Mouse (Mus musculus): ENCODE measurements around the gene Mfrp.

Gene Mfrp

DNA sequence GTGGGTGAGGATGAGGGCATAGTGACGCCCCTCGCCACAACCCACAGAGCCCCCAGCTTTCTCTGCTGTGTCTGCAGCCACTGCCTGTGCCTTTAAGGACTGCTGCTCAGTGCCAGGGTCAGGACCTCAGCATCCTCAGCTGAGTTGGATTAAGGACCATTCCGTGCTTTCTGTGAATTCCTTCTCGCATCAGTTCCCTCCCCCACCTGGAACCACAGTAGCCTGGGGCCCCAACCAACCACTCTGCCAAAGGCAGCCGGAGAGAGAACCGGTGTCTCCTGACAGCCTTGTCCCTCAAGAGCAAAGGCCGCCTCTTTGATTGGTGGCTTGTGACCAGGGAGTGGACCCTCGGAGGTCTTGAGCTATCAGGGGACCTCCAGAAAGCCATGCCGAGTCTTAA lies at the start of gene Mfrp:
Gene Mfrp, plus strand, starts transcription at position 240 of the 400 bp plus-strand sequence.
- DNase-seq, result no peak

DNA sequence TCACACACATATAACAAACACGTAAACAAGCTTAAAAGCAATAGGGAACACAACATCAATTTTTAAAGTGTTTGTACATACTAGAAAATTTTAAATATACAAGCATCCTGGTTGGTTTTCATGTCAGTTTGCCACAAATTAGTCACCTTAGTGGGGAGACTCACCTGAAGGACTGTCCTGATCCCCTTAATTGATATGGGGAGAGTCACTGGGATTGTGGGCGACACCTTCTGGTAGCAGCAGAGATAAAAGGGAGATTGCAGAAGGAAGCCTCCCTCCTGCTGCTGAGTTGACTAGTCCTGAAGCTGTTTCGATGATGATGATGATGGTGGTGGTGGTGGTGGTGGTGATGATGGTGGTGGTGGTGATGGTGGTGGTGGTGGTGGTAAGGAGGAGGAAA lies 48.7 kb upstream of the Mfrp start:
- DNase-seq, result no peak

DNA sequence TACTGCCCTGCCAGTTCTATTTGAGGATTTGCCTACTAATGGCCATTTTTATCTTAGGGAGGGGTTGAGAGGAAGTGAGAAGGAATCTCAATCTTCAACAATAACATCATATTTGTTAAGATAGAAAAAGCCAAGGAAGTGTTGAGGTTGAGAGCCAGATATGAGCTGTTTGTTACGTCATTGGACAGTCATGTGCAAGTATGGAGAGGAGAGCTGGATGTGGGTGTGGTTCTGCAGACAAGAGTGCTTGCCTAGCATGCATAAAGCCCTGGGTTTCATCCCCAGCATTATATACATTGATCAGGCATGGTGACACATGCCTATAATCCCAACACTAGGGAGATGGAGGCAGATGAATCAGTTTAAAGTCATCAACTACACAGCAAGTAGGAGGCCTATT lies 47.6 kb upstream of the Mfrp start:
- DNase-seq, result no peak

DNA sequence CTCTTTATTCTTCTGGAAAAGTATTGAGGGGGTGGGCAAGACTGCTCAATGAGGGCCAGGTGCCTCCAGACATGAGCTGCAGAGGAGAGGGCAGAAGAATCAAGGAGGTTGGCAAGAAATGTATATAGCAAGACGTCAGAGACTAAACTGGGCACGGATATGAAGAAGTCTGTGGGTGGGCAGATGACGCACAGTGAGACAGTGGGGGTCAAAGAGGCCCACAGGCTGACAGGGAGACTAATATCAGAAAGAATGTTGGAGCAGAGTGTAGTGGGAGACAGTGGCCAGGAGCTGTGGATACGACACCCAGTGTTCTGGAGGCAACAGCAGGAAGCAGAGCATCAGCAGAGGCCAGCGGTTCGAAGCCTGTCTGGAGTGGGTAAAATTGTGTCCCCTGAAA lies 42.9 kb upstream of the Mfrp start:
- no peak for DNase-seq

DNA sequence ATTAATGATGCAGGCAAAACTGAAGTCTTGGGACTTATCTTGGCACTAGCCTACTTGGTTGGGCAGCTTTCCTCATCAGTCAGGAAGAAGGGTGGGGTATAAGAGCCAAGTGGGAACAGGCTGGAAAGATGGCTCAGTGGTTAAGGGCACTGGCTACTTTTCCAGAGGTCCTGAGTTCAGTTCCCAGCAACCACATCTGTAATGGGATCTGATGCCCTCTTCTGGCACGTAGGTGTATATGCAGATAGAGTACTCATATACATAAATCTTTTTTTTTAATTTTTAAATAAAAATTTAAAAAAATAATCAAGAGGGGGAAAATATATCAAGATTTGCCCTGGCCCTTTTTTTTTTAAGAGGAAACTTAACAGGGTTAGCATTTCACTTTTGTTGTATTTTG lies 36.4 kb upstream of the Mfrp start:
- DNase-seq, result no peak

DNA sequence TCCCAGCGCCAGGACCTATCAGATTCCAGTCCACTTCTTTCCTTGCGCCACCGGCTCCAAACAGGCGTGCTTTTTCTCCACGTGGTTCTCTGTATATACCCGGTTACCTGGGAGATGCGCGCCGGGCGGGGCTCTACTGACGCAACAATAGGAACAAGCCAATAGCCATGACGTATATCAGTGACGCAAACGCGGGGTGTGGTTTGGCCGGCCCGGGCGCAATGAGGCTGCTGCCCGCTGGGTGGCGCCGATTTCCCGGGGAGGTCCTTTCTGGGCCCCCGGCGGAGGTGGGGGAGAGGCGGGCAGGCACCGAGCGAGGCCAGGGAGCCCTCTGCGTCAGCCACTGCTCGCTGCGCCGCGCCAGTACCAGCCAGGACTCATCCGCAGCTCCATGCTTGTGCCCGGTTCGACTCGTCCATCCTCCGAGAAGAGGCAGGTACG lies 34.7 kb upstream of the Mfrp start, which contains the start of gene Usp2:
Gene Usp2, plus strand, starts transcription at position 237 of the 441 bp plus-strand sequence.
- DNase-seq, result peak; percentile 99 to 100

DNA sequence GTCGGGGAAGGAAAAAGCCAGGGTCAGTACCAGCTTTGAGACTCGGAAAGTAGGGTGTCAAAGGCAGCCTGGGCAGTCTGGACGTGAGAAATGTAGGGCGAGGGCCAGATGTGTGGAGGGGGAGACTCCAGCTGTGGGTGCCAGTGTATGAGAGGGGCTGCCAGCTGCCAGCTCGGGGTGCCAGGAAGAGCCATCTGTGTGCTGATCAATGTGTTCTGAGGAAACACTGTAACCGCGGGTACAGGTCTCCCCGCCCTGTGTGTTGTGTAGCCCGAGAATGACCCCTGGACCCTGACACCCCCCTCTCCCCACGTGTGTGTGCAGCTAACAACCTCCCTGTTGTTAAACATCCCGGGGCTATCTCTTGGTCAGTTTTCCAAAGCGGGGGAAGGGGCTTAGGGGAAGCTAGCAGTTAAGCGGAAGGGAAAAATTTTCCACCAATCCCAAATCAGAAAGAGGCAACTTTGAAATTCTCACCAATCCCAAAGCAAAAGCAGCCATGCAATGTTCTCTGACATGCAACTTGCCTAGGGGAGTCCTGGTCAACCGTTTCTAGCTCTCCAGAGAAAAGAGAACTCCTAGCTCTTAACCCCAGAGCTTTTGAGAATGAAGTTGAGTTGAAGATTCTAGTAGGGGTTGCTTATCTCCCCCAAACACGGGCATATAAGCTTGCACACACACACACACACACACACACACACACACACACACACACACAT lies 34.1 kb upstream of the Mfrp start:
- no peak for DNase-seq

DNA sequence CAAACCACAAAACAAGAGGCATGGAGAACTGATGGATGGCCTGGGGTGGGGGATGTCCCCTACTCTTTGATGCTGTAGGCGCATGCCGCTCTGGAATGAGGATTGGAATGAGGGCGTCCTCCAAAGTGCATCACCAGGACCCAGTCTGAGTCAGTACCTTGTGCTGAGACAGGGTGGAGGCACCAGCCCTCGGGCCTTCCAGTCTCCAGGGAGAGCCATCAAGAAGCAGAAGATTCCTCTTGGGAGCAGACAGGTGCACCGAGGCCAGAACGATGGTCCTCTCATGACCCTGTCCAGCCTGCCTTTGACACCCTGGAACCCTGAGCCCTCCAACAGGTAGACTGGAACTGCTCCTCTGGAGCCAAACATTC lies 33.6 kb upstream of the Mfrp start:
- DNase-seq, result no peak

DNA sequence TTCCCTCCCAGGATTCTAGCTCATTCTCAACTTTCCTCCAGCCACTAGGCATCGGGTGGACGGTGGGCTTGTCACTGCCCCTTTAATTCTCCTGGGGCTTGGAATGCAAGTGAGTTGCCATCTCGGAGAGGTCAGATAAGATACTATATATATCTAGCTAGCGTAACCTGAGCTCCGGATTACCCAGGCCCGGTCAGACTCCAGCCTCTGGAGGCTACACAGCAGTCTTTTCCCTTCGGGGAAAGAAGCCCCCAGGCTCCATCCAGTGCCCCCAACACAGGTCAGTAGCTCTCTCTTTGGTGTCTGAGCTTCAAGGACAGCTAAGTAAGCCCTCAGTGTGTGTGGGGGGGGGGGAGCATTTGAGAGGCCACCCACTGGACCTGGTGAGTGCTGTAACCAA lies 32.3 kb upstream of the Mfrp start:
- no peak for DNase-seq

DNA sequence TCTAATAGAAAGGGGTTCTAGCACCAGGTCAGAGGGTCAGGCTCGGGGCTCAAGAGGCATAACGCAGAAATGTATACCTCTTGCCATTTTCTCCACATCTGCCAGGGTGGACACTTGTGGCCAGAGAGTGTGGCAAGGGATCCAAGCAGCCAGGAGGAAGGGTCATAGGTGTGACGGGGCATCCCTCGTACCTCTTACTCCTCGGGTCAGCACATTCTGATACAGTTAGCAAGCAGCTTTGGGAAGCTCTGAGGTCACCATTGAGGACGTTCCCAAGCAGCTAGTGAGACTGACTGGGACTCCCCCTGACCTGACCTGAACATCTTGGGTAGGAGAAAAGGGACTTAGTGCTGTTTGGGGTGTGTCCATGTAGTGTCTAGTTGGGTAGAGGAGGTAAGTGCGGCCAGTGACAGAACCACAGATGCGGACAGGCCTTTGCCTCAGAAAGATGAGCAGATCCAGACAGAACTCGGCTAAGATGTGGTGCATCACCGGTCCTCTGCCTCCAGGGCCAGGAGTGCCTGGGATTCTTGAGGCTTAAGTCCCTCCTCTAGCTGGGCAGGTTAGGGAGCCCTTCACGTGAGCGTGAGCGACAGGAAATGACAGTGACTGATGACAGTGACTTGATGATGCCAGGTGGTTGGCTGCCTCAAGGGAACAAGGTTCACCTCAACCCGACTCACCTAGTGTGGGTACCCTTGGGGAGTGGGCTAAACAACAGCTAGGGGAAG lies 31.3 kb upstream of the Mfrp start:
- DNase-seq, result peak in 1 of 2 experiments; percentile 5

DNA sequence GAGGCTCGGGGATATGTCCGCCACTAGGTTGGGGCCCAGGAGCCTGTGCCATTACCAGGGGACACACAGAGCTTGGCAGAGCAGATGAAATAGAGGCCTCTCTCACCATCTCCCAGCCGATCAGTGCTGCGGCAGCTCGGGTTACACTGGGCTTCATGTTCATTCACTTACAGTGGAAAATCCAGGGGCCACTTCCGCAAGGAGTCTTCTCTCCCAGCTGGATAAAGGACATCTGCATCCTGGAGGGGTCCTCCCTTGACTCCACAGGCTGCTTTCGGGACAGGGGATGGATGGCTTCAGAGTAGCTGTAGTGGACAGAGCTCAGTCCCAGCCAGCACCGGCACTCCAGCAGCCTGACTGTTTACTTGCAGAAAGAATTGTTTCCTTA lies 30.7 kb upstream of the Mfrp start:
- no peak for DNase-seq

DNA sequence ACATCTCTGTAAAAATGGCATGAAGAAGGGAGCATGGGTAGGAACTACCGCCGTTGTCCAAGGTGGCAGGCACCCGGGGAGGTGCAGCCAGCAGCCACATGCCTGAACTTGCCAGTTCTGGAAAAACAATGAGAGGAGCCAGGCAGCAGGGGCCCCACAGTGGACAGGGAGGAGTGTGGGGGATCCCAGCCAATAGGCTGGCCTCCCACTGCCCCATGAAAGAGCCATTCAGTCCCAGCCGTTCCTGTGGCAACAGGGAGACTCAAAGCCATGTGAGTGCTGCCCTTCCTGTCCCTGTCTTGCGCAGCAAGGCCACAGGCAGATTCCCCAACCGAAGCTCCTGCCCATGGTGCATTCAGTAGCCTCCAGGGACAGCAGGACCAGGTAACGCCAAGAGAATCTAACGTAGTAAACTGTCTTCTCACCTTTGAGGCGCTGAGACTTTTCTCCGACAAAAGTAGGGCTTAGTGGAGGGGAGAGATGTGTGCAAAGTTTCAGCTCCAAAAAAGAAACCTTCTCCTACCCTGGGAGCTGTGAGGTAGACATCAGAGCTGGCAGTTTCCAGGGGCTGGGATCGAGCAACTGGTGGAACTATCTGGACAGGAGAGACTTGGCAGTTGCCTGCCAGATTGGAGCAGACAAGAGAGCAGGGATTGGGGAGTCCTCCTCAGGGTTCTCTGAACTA lies 29.5 kb upstream of the Mfrp start:
- peak in 1 of 2 experiments; percentile 9 for DNase-seq

DNA sequence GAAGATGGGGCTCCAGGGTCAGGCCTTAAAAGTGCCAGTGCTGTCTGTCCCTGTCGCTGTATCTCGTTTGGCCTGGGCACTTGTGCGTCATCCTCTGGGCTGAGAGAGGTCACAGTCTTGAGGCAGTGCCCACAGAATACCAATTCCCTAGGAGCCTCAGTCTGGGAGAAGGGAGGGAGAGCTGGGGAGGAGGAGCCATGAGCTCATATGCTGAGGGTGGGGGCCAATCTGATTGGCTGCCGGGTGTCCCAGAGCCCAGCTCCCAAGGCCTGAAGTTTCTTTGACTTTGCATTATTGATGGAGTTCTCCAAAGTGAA lies 29.0 kb upstream of the Mfrp start:
- peak in 1 of 2 experiments; percentile 22 for DNase-seq

DNA sequence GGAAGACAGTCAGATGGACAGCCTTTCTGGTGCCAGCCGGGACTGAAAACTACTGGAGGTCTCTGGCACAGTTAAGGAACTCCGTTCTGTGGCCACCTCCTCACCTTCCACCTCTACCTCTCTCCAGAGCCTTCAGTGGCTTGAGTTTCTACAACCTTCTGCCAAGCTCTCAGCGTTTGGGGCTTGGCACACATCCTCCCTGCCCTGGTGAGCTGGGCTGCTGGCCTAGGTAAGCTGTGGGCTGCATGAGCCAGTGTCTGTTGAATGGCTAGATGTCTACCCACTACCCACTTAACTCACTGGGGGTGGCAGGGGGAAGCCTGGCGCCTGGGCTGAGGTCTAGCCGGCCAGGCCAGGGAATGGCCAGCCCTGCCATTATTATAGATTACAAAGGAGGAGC lies 28.4 kb upstream of the Mfrp start:
- no peak for DNase-seq

DNA sequence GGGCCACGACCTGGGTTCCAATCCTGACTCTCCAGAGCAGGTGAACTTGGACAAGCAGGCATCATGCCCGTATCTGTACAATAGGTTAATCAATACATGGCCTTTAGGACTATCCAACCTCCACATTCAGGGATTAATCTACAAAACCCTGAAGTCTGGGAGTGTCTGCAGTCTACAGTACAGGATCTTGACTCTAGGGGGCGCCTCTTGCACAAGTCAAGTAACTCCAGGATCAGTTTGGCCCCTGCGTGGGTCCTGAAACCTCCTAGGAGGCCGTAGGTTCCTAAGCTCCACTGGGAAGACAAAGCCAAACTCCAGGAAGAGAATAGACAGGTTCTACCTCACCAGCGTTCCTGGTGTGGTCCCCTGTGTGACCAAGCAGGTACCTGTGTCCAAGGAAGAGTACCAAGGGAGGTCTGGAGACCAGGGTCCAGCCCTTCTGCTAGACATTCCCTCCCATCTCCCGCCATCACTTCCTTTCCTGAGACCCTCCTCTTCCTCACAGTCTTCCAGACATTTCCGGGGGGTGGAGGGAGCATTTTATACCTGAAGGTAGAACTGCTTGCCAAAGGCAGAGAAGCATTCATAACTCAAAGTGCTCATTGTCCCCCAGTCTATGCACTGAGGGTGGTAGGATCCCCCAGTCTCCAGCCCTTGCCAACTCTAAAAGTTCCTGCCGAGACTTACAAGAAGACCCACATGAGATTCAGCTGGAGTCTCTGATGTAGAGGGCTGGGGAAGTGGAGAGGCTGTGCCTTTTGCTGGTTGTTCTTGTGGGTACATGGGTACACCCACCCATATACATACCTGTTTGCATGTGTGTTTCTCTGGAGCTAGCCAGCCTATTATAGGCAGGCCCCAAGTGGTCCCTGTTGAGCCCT lies 26.9 kb upstream of the Mfrp start:
- DNase-seq, result peak; percentile 63 to 73

DNA sequence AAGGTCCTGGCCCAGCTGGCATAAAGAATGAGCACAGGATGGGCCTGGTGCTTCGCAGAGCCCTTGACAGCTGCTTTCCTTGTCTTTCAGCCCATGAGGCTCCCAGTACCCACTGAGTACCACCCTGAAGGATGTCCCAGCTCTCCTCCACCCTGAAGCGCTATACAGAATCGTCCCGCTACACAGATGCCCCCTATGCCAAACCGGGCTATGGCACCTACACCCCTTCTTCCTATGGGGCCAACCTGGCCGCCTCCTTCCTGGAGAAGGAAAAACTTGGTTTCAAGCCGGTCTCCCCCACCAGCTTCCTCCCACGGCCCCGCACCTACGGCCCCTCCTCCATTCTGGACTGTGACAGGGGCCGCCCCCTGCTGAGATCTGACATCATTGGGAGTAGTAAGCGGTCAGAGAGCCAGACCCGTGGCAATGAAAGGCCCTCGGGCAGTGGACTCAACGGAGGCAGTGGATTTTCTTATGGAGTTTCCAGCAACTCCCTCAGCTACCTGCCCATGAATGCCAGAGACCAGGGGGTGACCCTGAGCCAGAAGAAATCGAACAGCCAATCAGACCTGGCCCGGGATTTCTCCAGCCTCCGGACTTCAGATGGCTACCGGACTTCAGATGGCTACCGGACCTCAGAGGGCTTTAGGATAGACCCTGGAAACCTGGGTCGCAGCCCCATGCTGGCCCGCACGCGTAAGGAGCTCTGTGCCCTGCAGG lies 26.1 kb upstream of the Mfrp start:
- DNase-seq, result peak; percentile 35 to 52

DNA sequence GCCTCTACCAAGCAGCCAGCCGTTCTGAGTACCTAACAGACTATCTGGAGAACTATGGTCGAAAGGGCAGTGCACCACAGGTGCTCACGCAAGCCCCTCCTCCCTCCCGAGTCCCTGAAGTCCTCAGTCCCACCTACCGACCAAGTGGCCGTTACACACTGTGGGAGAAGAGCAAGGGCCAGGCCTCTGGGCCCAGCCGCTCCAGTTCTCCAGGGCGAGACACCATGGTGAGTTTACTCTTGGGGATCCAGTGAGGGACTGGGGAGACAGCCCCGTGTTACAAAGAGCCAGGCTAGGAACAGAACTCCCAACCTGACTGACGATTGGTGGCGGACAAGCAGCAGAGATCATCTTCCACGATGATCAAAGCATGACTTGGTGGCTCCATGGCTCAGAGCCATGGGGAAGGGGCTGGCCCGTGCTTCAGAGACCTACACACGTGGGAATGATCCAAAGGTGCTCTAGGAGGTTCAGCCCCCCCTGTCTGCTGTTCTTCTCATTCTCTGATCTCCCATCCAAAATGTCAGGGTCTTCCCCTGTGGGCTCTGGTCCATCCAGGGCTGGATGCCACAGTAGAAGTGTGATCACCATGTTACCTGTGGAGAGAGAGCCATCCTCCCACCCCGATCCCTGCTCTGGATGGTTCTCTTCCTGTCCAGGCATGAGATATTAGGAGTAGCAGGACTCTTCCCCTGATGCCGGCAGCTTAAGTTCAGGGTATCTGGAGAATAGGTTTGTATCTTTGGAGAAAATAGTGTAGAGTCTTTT lies 25.3 kb upstream of the Mfrp start:
- DNase-seq, result peak; percentile 43 to 53

DNA sequence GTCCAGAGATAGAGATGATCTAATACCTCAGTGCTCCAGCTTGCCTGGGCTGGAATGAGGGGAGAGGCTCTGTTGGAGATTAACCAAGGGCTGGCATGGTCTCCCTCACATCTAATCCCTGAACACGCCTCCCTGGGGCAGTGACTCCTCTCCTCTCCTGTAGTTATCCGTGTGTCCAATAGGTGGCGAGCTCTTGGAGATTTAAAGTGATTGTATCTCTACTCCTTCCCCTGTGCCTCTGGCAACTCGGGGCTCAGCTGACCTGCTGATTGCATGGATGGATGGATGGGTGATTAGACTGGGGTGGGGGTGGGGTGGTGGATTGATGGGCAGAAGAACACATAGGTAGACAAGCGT lies 24.8 kb upstream of the Mfrp start:
- peak; percentile 90 to 92 for DNase-seq

DNA sequence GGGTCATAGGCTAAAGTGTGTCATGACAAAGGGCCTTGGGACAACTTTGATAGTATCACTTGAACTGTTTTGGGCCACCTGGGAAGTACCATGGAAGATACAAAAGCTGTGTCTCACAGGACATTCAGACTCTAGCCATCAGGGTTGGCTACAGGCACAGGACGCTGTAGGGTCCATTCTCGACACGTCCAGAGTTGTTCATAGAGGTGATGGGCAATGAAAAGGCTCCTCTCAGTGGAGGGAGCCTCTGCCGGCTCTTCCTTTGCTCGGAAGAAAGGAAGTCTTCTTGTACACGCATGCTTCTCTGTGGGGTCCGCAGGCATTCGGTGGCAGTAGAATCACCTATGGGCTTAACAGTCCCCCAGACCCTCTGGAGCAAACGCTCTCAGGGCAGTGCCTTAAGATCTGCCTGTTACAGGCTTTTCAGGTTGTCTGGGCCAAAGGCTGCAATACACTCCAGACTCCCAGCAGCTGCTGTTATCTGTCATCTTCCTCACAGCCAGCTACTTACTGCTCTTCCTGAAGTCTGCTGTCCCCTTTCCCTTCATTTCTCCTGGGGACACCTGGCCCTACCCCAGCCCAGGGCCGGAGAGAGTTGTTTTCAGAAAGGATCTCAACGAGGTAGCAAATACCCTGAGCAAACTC lies 24.1 kb upstream of the Mfrp start:
- DNase-seq, result peak; percentile 12 to 21

DNA sequence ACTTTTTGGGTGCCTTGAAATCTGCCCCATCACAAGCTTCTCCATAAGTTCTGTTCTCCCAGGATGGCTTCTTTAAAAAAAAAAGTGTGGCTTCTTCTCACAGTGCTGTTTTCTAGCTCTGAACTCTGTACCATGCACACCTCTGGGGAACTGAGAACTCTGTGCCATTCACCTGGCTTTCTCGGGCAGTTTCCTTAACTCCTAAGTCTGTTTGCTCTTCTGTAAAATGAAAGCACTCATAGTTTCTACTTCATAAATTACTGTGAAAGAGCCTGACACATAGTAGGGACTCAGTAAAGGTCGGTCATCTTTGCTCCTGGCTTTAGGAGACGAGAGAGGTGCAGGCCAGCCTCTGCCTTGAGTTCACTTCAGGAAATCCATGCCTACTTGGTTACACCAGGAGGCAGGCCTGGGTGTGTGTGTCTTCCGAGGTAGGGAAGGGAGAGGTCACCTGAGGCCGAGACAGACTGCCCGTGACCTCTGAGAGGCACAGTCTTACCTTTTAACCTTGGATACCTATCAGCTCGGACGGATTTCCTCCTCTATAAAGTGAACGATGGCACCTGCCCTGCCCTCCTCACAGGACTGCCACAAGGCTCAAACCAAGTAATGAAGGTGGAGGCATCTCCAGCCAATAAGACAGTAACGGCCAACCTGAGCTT lies 23.3 kb upstream of the Mfrp start:
- DNase-seq, result peak; percentile 70 to 76
